Mouse (Mus musculus) stomach, postnatal 0 days (tissue): Measurements from ENCODE around the gene Ccne1. TPM values are rescaled to one million over a fixed set of nuclear protein-coding genes. Genes with fewer than 3 reads are reported as not detected.
A peak's percentile ranks its signal among the peaks of the same experiment; 100 is the strongest.
"Not testable (repeated sequence)": the region's sequence is repeated elsewhere in the genome, so short reads cannot be mapped to it uniquely, and the experiment has no call there.

Source experiments
- ATAC-seq: fragments of 200-750 bp; cut with Nextera tagmentation; 2 replicates; pipeline ENCODE4 v1.8.0; 2017; ENCODE audit not compliant: low FRiP score, low TSS enrichment
- DNase-seq: peaks from one replicate; pipeline ENCODE4 v3.0.0-alpha.2; 2016; ENCODE audit warnings: low spot score
- H3K27ac ChIP-seq: fragments of 300-500 bp; sonication (generic); replicated peaks from 2 replicates; pipeline ENCODE4 v1.5.1; 2014; ENCODE audit warnings: mild to moderate bottlenecking, control low read depth
- H3K27me3 ChIP-seq: fragments of 300-500 bp; sonication (generic); 2 replicates; pipeline ENCODE4 v1.6.1; 2014; ENCODE audit warnings: low read length; ENCODE audit not compliant: control insufficient read depth, insufficient read depth
- H3K36me3 ChIP-seq: fragments of 300-500 bp; sonication (generic); 2 replicates; pipeline ENCODE4 v1.6.1; 2014; ENCODE audit warnings: low read length, mixed read lengths; ENCODE audit not compliant: control insufficient read depth, insufficient read depth
- H3K4me1 ChIP-seq: fragments of 300-500 bp; sonication (generic); replicated peaks from 2 replicates; pipeline ENCODE4 v1.6.1; 2014; ENCODE audit warnings: antibody characterized with exemption; ENCODE audit not compliant: control insufficient read depth, insufficient read depth
- H3K4me2 ChIP-seq: fragments of 300-500 bp; sonication (generic); replicated peaks from 2 replicates; pipeline ENCODE4 v1.6.1; 2014; ENCODE audit warnings: low read depth, mild to moderate bottlenecking, control low read depth, moderate library complexity
- H3K4me3 ChIP-seq: fragments of 300-500 bp; sonication (generic); 2 replicates; pipeline ENCODE4 v1.5.1; 2014; ENCODE audit warnings: low read depth, low read length, control low read depth
- H3K9ac ChIP-seq: fragments of 300-500 bp; sonication (generic); 2 replicates; pipeline ENCODE4 v1.6.1; 2014; ENCODE audit warnings: mild to moderate bottlenecking, low read length, control low read depth, mixed read lengths
- H3K9me3 ChIP-seq: fragments of 300-500 bp; sonication (generic); 2 replicates; pipeline ENCODE4 v1.6.1; 2016; ENCODE audit warnings: low read length; ENCODE audit not compliant: control insufficient read depth
- CTCF ChIP-seq: IDR thresholded peaks from 2 replicates; pipeline ENCODE4 v1.5.1; 2016; ENCODE audit warnings: antibody characterized with exemption, low read depth, mild to moderate bottlenecking, moderate library complexity
- EP300 ChIP-seq: optimal IDR thresholded peaks from 2 replicates; pipeline ENCODE3; 2016; ENCODE audit warnings: antibody characterized with exemption
- WGBS: fragments of 180-500 bp; shearing (Covaris S2); extraction: QIAGEN DNeasy Blood & Tissue Kit; methylation state at CpG from one replicate; pipeline ENCODE4 v1.1.7; 2014; 5-methylcytosine and 5-hydroxymethylcytosine counted together
- polyA plus RNA-seq: library from polyadenylated mRNA; unstranded; fragments of >200 nt; fragmentation: Nextera tagmentation; extraction: Ambion mirVana; gene quantifications from 2 replicates; pipeline ENCODE4 v1.2.1, GENCODE M21; 2015

The Ccne1 gene
- polyA plus RNA-seq, 1 experiment from 2014 or later = 15.3 TPM

DNA sequence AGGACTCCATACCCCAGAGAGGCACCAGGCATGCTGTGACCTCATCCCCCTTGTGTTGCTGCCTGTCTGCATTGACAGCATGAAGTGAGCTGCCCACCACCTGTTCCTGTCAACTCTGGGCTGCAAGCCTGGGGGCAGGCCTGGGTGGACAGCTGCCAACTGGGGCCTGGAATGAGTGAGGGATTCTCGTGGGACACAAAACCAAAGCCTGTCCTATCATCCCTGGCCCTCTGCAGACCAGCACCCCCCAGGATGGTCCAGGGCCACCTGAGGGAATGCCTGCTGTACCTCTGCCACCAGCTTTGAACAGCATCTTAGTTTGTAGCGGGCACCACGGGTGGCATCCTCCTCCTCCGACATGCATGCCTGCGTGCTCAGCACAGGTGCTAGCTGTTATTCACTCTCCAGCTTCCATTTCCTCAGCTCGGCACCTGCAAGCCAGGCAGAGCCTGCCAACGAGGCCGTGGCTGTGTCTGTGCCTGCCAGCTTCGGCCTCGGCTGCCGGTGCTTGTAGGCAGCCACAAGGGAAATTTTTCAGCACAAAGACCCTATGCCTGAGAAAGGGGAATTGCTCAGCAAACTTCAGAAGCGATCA, 18.3 kb upstream of the Ccne1 start:
- H3K9me3 ChIP-seq = no peaks in the 10 kb centered on the region
- no peaks in the 10 kb centered on the region for H3K36me3 ChIP-seq
- WGBS = 72% methylated on average over 12 of the region's 12 CpGs
- ATAC-seq = no peak
- H3K4me1 ChIP-seq = no peaks in the 10 kb centered on the region
- no peak overlapping the region for H3K9ac ChIP-seq
- no peak for TF ChIP-seq EP300
- TF ChIP-seq CTCF = no peak
- no peak for DNase-seq
- H3K4me3 ChIP-seq = no peak overlapping the region
- no peak overlapping the region for H3K4me2 ChIP-seq
- H3K27ac ChIP-seq = no peak overlapping the region
- no peaks in the 10 kb centered on the region for H3K27me3 ChIP-seq

DNA sequence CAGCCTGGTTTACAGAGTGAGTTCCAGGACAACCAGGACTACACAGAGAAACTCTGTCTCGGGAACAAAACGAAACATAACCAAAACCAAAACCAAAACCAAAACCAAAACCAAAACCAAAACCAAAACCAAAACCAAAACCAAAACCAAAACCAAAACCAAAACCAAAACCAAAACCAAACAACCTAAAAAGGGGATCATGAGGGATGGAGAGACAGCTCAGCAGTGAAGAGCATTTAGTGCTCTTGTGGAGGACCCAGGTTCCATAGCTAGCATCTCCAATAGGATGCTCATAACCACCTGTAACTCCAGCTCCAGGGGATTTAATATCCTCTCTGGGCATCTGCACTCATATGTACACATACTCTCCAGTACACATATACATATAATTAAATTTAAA, 16.8 kb upstream of the Ccne1 start:
- H3K4me1 ChIP-seq = not testable (repeated sequence)

DNA sequence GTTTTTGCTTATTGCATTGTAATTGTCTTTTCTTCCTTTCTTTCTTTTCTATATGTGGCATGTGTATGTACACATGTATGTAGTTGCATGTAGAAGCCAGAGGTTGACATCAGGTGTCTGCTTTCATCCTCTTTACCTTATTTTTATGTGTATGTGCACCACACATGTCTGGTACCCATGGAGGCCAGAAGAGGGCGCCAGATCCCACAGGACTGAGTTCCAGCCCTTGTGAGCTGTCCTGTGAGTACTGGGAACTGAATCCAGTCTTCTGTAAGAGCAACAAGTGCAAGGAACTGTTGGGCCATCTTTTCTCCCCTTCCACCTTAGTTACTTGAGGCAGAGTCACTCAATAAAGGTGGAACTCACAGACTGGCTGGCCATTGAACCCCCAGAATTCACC, 11.3 kb upstream of the Ccne1 start:
- no peak for DNase-seq
- TF ChIP-seq EP300 = no peak
- TF ChIP-seq CTCF = peak; percentile 18; the same call in 1 of the 2 replicates
- no peak overlapping the region for H3K27ac ChIP-seq
- no peaks in the 10 kb centered on the region for H3K4me1 ChIP-seq
- H3K4me2 ChIP-seq = no peak overlapping the region
- H3K4me3 ChIP-seq = no peak overlapping the region
- H3K27me3 ChIP-seq = no peaks in the 10 kb centered on the region
- H3K36me3 ChIP-seq = no peaks in the 10 kb centered on the region
- WGBS = 10% methylated on average over 1 of the region's 1 CpGs
- no peaks in the 10 kb centered on the region for H3K9me3 ChIP-seq
- no peak overlapping the region for H3K9ac ChIP-seq
- ATAC-seq = no peak

More for the DNA sequence above, 16.8 kb upstream of the Ccne1 start:
- not testable (repeated sequence) for H3K4me3 ChIP-seq, H3K36me3 ChIP-seq, ATAC-seq, H3K9me3 ChIP-seq, H3K27me3 ChIP-seq, H3K27ac ChIP-seq, H3K4me2 ChIP-seq, DNase-seq, H3K9ac ChIP-seq
- WGBS = 86% methylated on average over 2 of the region's 2 CpGs

DNA sequence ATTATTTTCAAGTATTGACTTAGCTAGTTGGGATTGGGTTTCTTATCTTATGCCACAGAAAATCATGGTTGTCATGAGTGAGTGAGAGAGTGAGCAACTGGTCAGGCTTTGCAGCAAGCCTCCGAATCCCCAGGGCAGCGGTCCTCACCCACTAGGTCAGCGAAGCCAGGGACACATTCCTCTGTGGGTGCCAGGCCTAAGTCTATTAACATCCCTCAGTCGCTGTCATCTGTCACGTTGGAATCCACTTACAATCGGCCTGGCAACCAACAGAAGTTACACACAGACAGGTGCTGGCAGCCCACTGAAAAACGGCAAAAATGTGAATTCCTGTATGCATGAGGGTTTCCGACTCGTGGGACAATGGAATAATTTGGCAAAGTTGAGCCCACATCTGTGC, 5.1 kb upstream of the Ccne1 start:
- 69% methylated on average over 9 of the region's 9 CpGs for WGBS
- no peak for ATAC-seq

DNA sequence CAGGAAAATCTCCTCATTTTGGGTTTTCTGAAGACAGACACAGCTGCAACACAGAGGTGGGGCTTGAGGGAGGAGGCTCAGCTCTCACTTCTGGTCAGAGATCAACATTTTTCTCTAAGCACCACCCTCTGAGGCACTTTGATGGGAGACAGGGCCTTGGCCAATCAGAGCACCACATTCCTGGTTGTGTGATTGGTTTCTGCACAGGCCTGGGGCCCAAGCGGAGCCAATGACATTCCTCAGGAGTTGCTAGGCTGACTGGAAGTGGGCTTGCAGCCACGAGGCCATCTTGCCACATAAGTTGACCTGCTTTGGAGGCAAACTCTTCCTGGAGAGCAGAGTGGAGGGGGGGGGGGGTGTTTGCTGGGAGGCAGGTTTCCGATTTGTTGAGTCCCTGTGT, 4.7 kb upstream of the Ccne1 start:
- TF ChIP-seq CTCF (no peak), EP300 (no peak)
- H3K9ac ChIP-seq = no peak overlapping the region
- no peak overlapping the region for H3K4me3 ChIP-seq

More for the DNA sequence above, 5.1 kb upstream of the Ccne1 start:
- Histone ChIP-seq H3K36me3 (no peaks in the 10 kb centered on the region), H3K9me3 (no peaks in the 10 kb centered on the region), H3K9ac (no peak overlapping the region), H3K4me1 (no peaks in the 10 kb centered on the region), H3K4me3 (no peak overlapping the region), H3K4me2 (no peak overlapping the region), H3K27ac (no peak overlapping the region), H3K27me3 (no peaks in the 10 kb centered on the region)
- TF ChIP-seq EP300 = no peak
- TF ChIP-seq CTCF = no peak
- no peak for DNase-seq

DNA sequence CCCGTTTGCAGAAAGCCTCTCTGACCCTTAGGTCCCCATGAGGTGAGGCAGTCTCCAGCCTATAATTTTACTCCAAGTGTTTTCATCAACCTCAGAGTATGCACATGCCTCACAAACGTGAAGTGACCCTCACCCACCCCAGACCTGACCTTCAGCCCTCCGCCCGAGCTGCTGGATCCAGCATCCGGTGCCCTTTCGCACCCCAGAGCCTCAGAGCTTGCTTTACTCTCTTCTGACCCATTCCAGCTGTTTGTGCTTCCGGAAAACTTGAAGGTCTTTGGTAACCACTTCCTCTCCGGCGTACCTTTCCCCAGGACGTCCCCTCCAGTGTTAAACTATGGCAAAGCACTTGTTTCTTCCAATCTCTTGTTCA, 912 bp upstream of the Ccne1 start:
- ATAC-seq = no peak
- Histone ChIP-seq H3K27me3 (no peaks in the 10 kb centered on the region), H3K4me3 (peak overlapping the region; percentile 77), H3K4me1 (no peaks in the 10 kb centered on the region), H3K9me3 (no peaks in the 10 kb centered on the region), H3K9ac (no peak overlapping the region), H3K4me2 (peak overlapping the region; percentile 77), H3K27ac (no peak overlapping the region; the same call in 1 of the 2 replicates), H3K36me3 (no peaks in the 10 kb centered on the region)
- TF ChIP-seq CTCF (no peak), EP300 (no peak)
- 23% methylated on average over 10 of the region's 10 CpGs for WGBS
- no peak for DNase-seq

More for the DNA sequence above, 4.7 kb upstream of the Ccne1 start:
- H3K36me3 ChIP-seq = no peaks in the 10 kb centered on the region
- WGBS = 23% methylated on average over 3 of the region's 3 CpGs
- H3K27me3 ChIP-seq = no peaks in the 10 kb centered on the region
- H3K9me3 ChIP-seq = no peaks in the 10 kb centered on the region
- peak overlapping the region; percentile 72 for H3K27ac ChIP-seq
- DNase-seq = peak; percentile 81
- no peaks in the 10 kb centered on the region for H3K4me1 ChIP-seq
- peak; percentile 80 for ATAC-seq
- no peak overlapping the region for H3K4me2 ChIP-seq
